Mouse (Mus musculus) MN1 (cell line): ENCODE results near the gene Gm42742.
A peak's percentile ranks its signal among the peaks of the same experiment; 100 is the strongest.

Source experiments
- DNase-seq: peaks from one replicate; pipeline ENCODE4 v3.0.0-alpha.2; 2016; ENCODE audit warnings: low spot score

The Gm42742 gene

GRCm38 (mm10) chr7:127020901-127021562 is at the start of gene Gm42742, which contains the start of gene Prrt2:
Gm42742 (minus strand) TSS chr7:127021097.
Prrt2 (minus strand) TSS chr7:127021211.
- peak; percentile 46 for DNase-seq

- no peak for DNase-seq
Measured at GRCm38 (mm10) chr7:127066317-127066716, 45.4 kb upstream of the Gm42742 start.

GRCm38 (mm10) chr7:127065538-127065937 is 44.6 kb upstream of the Gm42742 start:
- no peak for DNase-seq

- no peak for DNase-seq
Measured at GRCm38 (mm10) chr7:127055026-127055585, 34.2 kb upstream of the Gm42742 start.

GRCm38 (mm10) chr7:127041851-127042672 is 21.2 kb upstream of the Gm42742 start, which contains the start of gene Kif22:
Kif22 (minus strand) TSS chr7:127042471.
- peak; percentile 94 for DNase-seq

- DNase-seq: no peak
Measured at GRCm38 (mm10) chr7:127031244-127031643, 10.3 kb upstream of the Gm42742 start.

- peak; percentile 79 for DNase-seq
Measured at GRCm38 (mm10) chr7:127030172-127030571, 9.3 kb upstream of the Gm42742 start.

GRCm38 (mm10) chr7:127027885-127028284 is 7.0 kb upstream of the Gm42742 start:
- peak; percentile 57 for DNase-seq

- peak; percentile 99 for DNase-seq
Measured at GRCm38 (mm10) chr7:127026984-127027726, 6.3 kb upstream of the Gm42742 start, which contains the start of gene Maz. Maz (minus strand) TSS chr7:127027037.

GRCm38 (mm10) chr7:127026616-127026983 is 5.7 kb upstream of the Gm42742 start:
- DNase-seq: no peak

- peak; percentile 71 for DNase-seq
Measured at GRCm38 (mm10) chr7:127026161-127026600, 5.3 kb upstream of the Gm42742 start.

- DNase-seq: peak; percentile 52
Measured at GRCm38 (mm10) chr7:127025556-127026160, 4.8 kb upstream of the Gm42742 start.

- DNase-seq: peak; percentile 90
Measured at GRCm38 (mm10) chr7:127024755-127025555, 4.1 kb upstream of the Gm42742 start.

- no peak for DNase-seq
Measured at GRCm38 (mm10) chr7:127023896-127024690, 3.2 kb upstream of the Gm42742 start.

- peak; percentile 61 for DNase-seq
Measured at GRCm38 (mm10) chr7:127023272-127023691, 2.4 kb upstream of the Gm42742 start.

GRCm38 (mm10) chr7:127022528-127023271 is 1.8 kb upstream of the Gm42742 start:
- DNase-seq: no peak

- DNase-seq: peak; percentile 49
Measured at GRCm38 (mm10) chr7:127021563-127022527, 948 bp upstream of the Gm42742 start.

GRCm38 (mm10) chr7:127020491-127020890 is 406 bp downstream of the Gm42742 start:
- DNase-seq: no peak
